Mouse (Mus musculus) cortical plate, adult 2 months (tissue): ENCODE measurements at regions not wholly inside any gene's neighbourhood (a gene's known extent, or its start where the extent isn't known, plus 50 kb on each side); places are given as distances from the start of the nearest gene placed in this dataset.

Experiments used
- CTCF ChIP-seq: fragments of 200-500 bp; IDR thresholded peaks from 2 replicates; pipeline ENCODE4 v1.5.1; 2011; ENCODE audit warnings: mild to moderate bottlenecking, control low read depth, low read length; ENCODE audit not compliant: insufficient read depth; ENCODE audit errors: extremely low read depth
- POLR2A ChIP-seq: fragments of 200-500 bp; IDR thresholded peaks from 2 replicates; pipeline ENCODE4 v1.6.1; 2011; ENCODE audit warnings: mild to moderate bottlenecking, low read length, control low read depth; ENCODE audit not compliant: insufficient read depth; ENCODE audit errors: extremely low read depth

DNA sequence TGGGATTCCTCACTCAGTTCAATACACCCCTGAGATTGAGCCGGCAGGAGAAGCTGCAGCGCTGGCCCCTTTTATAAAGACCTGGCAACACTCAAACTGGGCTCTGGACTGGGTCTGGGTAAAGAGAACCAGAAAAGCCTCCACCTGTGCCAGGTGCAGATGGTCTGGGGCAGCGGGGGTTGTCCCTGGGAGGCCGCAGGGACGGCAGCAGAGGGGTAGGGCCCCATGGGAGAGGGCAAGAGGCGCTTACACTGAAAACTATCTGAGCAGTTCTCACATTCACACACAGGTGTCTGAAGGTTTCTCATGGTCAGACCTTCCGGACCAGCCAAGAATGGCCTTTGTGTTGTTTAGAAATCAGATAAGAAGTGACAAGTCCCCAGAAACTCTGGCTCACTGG lies 356.1 kb upstream of the Prox1 start:
- TF ChIP-seq CTCF (no peak), POLR2A (no peak)
